Mouse (Mus musculus) lung, embryonic 14.5 days (tissue): ENCODE measurements around the gene Lipt2. TPM values are rescaled to one million over a fixed set of nuclear protein-coding genes. Genes with fewer than 3 reads are reported as not detected.

Source experiments
- ATAC-seq: fragments of 200-750 bp; cut with Nextera tagmentation; 2 replicates; pipeline ENCODE4 v1.8.0; 2017; ENCODE audit warnings: mild to moderate bottlenecking, moderate TSS enrichment, moderate library complexity; ENCODE audit not compliant: insufficient read depth
- DNase-seq: peaks from one replicate; pipeline ENCODE4 v3.0.0-alpha.2; 2015
- H3K27ac ChIP-seq: fragments of 300-500 bp; sonication (generic); 2 replicates; pipeline ENCODE4 v1.5.1; 2014; ENCODE audit warnings: low read depth, mild to moderate bottlenecking, moderate library complexity
- H3K27me3 ChIP-seq: fragments of 300-500 bp; sonication (generic); 2 replicates; pipeline ENCODE4 v1.6.1; 2014; ENCODE audit warnings: low read length, control low read depth; ENCODE audit not compliant: insufficient read depth
- H3K36me3 ChIP-seq: fragments of 300-500 bp; sonication (generic); 2 replicates; pipeline ENCODE4 v1.6.1; 2014; ENCODE audit warnings: control low read depth; ENCODE audit not compliant: insufficient read depth
- H3K4me1 ChIP-seq: fragments of 300-500 bp; sonication (generic); 2 replicates; pipeline ENCODE4 v1.6.1; 2014; ENCODE audit warnings: antibody characterized with exemption, control low read depth; ENCODE audit not compliant: insufficient read depth
- H3K4me2 ChIP-seq: fragments of 300-500 bp; sonication (generic); 2 replicates; pipeline ENCODE4 v1.6.1; 2014; ENCODE audit warnings: mild to moderate bottlenecking
- H3K4me3 ChIP-seq: fragments of 300-500 bp; sonication (generic); 2 replicates; pipeline ENCODE4 v1.5.1; 2014; ENCODE audit warnings: low read depth, low read length
- H3K9ac ChIP-seq: fragments of 300-500 bp; sonication (generic); 2 replicates; pipeline ENCODE4 v1.6.1; 2014
- H3K9me3 ChIP-seq: fragments of 300-500 bp; sonication (generic); 2 replicates; pipeline ENCODE4 v1.6.1; 2016; ENCODE audit warnings: low read depth, low read length, control low read depth
- CTCF ChIP-seq: IDR thresholded peaks from 2 replicates; pipeline ENCODE4 v1.5.1; 2016; ENCODE audit warnings: antibody characterized with exemption, low read depth
- WGBS: fragments of 180-500 bp; shearing (Covaris S2); extraction: QIAGEN DNeasy Blood & Tissue Kit; methylation state at CpG from one replicate; pipeline ENCODE4 v1.1.7; 2014; 5-methylcytosine and 5-hydroxymethylcytosine counted together
- polyA plus RNA-seq: library from polyadenylated mRNA; unstranded; fragments of >200 nt; fragmentation: Nextera tagmentation; extraction: Ambion mirVana; gene quantifications from 2 replicates; pipeline ENCODE4 v1.2.1, GENCODE M21; 2014

Gene Lipt2
- polyA plus RNA-seq, 1 experiment from 2014 or later: 22.9 TPM

DNA sequence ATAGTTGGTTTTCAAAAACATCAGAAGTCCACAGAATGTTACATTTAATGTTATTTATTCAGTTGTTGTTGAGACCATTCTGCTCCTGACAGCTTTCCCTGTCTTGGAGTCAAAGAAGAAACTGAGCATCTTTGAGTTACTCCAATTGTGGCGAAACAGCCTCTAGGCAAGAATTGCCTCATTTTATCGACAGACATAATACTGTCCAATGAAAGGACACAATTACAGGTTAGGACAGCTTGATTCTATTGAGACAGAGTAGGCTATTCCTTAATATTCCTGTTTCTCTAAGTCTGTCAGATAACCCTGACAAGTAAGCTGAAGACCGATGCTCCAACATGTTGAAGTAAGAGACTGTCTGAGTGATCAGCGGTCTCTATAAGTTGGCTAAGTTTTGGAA is 21.0 kb upstream of the Lipt2 start:
- Histone ChIP-seq H3K9ac (no peak overlapping the region), H3K36me3 (no peaks in the 10 kb centered on the region), H3K4me2 (no peak overlapping the region), H3K4me3 (no peak overlapping the region), H3K4me1 (no peaks in the 10 kb centered on the region), H3K27me3 (no peaks in the 10 kb centered on the region), H3K27ac (no peak overlapping the region), H3K9me3 (no peaks in the 10 kb centered on the region; the same call in 1 of the 2 replicates)
- ATAC-seq (no peak), DNase-seq (no peak)
- 88% methylated on average over 4 of the region's 4 CpGs for WGBS
- no peak for TF ChIP-seq CTCF

- TF ChIP-seq CTCF: no peak
- no peak overlapping the region for H3K9ac ChIP-seq
- DNase-seq (no peak), ATAC-seq (no peak)
- H3K36me3 ChIP-seq: no peaks in the 10 kb centered on the region
- H3K4me3 ChIP-seq: no peak overlapping the region
- no peak overlapping the region for H3K27ac ChIP-seq
- H3K4me2 ChIP-seq: no peak overlapping the region
- no peaks in the 10 kb centered on the region; the same call in 1 of the 2 replicates for H3K9me3 ChIP-seq
- H3K27me3 ChIP-seq: no peaks in the 10 kb centered on the region
- H3K4me1 ChIP-seq: no peaks in the 10 kb centered on the region
- 63% methylated on average over 1 of the region's 1 CpGs for WGBS
Measured at GRCm38 (mm10) chr7:100140591-100140990, 18.5 kb upstream of the Lipt2 start.

DNA sequence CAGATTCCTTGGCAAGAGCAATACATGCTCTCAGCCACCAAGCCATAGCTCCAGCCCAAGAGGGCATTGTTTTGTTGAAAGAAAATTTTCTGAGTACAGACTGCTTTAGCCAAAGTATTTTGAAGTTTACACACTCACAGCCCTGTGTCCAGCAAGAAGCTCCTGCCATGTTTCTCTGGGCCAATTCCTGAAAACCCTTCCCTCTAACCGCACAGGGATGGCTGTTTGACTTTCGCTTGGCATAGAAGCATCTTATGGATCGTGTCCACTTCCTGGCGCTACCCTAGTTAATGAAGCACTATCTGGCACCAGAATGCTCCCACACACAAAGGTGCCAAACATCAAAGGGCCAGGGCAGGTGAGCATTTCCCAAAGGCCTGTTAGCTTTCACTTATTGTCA is 10.5 kb upstream of the Lipt2 start:
- Histone ChIP-seq H3K9me3 (no peaks in the 10 kb centered on the region), H3K36me3 (no peaks in the 10 kb centered on the region), H3K4me3 (no peak overlapping the region), H3K27me3 (no peaks in the 10 kb centered on the region), H3K4me2 (no peak overlapping the region), H3K9ac (no peak overlapping the region), H3K4me1 (no peaks in the 10 kb centered on the region), H3K27ac (no peak overlapping the region)
- ATAC-seq (no peak), DNase-seq (no peak)
- WGBS: 81% methylated on average over 4 of the region's 4 CpGs
- no peak for TF ChIP-seq CTCF

DNA sequence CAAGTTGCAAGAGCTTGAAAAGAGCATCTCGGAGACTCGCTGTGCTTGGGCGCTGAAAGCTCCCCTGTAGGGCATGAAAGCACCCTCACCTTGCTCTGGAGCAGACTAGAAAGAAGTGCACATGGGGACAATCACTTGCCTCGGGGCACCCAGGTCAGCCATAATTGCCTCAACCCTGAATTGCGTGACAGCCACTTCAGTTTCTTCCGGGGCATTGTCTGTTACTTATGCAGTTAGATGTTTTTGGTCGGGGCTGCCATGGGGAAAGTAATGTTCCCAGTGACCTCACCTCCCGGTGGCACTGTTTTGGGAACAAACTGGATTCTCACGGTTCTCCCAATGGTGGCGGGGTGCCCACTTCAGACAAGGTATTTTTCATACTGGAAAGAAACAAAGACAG is 9.0 kb upstream of the Lipt2 start:
- ATAC-seq (no peak), DNase-seq (no peak)
- 62% methylated on average over 10 of the region's 10 CpGs for WGBS
- Histone ChIP-seq H3K4me2 (no peak overlapping the region), H3K36me3 (no peaks in the 10 kb centered on the region), H3K27ac (no peak overlapping the region), H3K4me3 (no peak overlapping the region), H3K9ac (no peak overlapping the region), H3K27me3 (no peaks in the 10 kb centered on the region), H3K4me1 (no peaks in the 10 kb centered on the region), H3K9me3 (no peaks in the 10 kb centered on the region)
- TF ChIP-seq CTCF: no peak

GRCm38 (mm10) chr7:100150626-100151025 is 8.5 kb upstream of the Lipt2 start:
- no peak overlapping the region for H3K4me2 ChIP-seq
- H3K36me3 ChIP-seq: no peaks in the 10 kb centered on the region
- no peak for DNase-seq
- no peak overlapping the region for H3K27ac ChIP-seq
- no peaks in the 10 kb centered on the region for H3K9me3 ChIP-seq
- WGBS: 82% methylated on average over 11 of the region's 11 CpGs
- TF ChIP-seq CTCF: no peak
- no peak for ATAC-seq
- no peak overlapping the region for H3K9ac ChIP-seq
- H3K4me3 ChIP-seq: no peak overlapping the region
- H3K4me1 ChIP-seq: no peaks in the 10 kb centered on the region
- H3K27me3 ChIP-seq: no peaks in the 10 kb centered on the region

DNA sequence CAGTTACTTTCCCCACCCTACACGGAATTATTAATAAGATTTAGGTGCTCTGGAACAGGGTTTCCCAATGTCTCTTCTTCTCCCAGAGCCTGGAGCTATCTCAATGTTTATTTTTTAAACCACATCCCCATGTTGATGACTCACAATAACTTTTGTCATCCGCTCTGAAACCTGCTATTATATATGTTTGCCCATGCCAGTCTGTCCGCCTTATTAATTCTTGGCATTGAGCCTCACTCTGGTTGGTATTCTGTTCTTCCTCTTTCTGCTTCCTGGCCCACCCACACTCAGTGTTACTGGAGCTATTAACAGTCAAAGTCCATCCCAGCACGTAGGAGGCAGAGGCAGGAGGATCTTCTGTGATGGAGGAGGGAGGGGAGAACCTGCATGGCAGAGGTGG is 1.4 kb upstream of the Lipt2 start:
- H3K9me3 ChIP-seq: no peaks in the 10 kb centered on the region
- no peak overlapping the region for H3K27ac ChIP-seq
- no peak for ATAC-seq
- WGBS: 73% methylated on average over 4 of the region's 4 CpGs
- no peak overlapping the region for H3K4me3 ChIP-seq
- 0 out of 2 replicates have a peak, but pooled peaks cover 6% of the 10 kb centered on the region for H3K4me1 ChIP-seq
- no peak overlapping the region for H3K4me2 ChIP-seq
- H3K36me3 ChIP-seq: no peaks in the 10 kb centered on the region
- no peak for DNase-seq
- no peak overlapping the region for H3K9ac ChIP-seq
- no peak for TF ChIP-seq CTCF
- no peaks in the 10 kb centered on the region for H3K27me3 ChIP-seq

GRCm38 (mm10) chr7:100160006-100160405 is 929 bp downstream of the Lipt2 start:
- Histone ChIP-seq H3K4me2 (peak overlapping the region; percentile 87), H3K27me3 (no peaks in the 10 kb centered on the region), H3K4me3 (peak overlapping the region; percentile 82), H3K27ac (peak overlapping the region; percentile 98; the same call in 1 of the 2 replicates), H3K9me3 (no peaks in the 10 kb centered on the region), H3K36me3 (no peaks in the 10 kb centered on the region), H3K9ac (peak overlapping the region; percentile 87), H3K4me1 (0 out of 2 replicates have a peak, but pooled peaks cover 6% of the 10 kb centered on the region)
- no peak for TF ChIP-seq CTCF
- peak; percentile 7; the same call in 1 of the 2 replicates for ATAC-seq
- 51% methylated on average over 7 of the region's 7 CpGs for WGBS
- DNase-seq: peak; percentile 22

DNA sequence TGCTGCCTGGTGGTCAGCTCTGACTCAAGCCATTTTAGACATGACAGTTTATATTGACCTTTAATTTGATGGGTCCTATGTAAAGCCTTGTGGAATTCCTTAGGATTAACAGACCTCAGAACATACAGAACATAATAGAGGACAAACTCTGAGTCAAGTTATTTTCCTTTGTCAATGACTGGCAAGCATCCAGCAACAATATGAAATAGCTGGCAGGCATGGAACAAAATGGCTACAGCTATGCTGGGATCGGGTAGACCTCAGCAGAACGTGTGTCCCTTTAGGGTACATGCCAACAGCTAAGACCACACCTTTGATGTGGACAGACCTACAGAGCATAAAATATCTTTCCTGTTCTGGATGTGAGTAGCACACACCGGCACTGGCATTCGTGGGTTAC is 4.4 kb downstream of the Lipt2 start:
- ATAC-seq: no peak
- DNase-seq: peak; percentile 22
- WGBS: 80% methylated on average over 4 of the region's 4 CpGs
- no peaks in the 10 kb centered on the region for H3K9me3 ChIP-seq
- no peak overlapping the region for H3K27ac ChIP-seq
- no peak overlapping the region for H3K9ac ChIP-seq
- H3K4me3 ChIP-seq: no peak overlapping the region
- TF ChIP-seq CTCF: no peak
- no peaks in the 10 kb centered on the region for H3K36me3 ChIP-seq
- H3K4me2 ChIP-seq: no peak overlapping the region
- H3K27me3 ChIP-seq: no peaks in the 10 kb centered on the region
- H3K4me1 ChIP-seq: 0 out of 2 replicates have a peak, but pooled peaks cover 6% of the 10 kb centered on the region
